Mouse (Mus musculus) cortical plate, adult 2 months (tissue): ENCODE data around the gene Dmrtc1b.
"Not testable (repeated sequence)": the region's sequence is repeated elsewhere in the genome, so short reads cannot be mapped to it uniquely, and the experiment has no call there.

Source experiments
- CTCF ChIP-seq: fragments of 200-500 bp; IDR thresholded peaks from 2 replicates; pipeline ENCODE4 v1.5.1; 2011; ENCODE audit warnings: mild to moderate bottlenecking, control low read depth, low read length; ENCODE audit not compliant: insufficient read depth; ENCODE audit errors: extremely low read depth
- POLR2A ChIP-seq: fragments of 200-500 bp; IDR thresholded peaks from 2 replicates; pipeline ENCODE4 v1.6.1; 2011; ENCODE audit warnings: mild to moderate bottlenecking, low read length, control low read depth; ENCODE audit not compliant: insufficient read depth; ENCODE audit errors: extremely low read depth

DNA sequence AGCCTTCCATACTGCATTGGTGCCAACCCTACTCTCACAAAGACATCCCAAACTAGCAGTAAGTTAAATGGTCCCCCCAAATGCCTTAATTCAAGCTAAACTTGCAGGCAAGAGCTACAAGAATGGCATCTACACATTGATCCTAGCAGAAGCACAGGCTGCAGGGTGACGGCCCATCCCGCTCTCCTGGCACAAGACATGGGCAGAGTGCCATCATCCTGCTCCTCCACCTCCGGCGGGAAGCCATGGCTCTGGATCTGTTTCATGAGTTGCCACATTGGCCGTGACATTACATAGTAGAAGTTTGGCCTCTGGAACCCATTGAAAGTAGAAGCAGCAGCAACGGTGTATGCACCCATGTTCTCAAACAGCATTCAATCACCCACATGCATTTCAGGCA is 16.6 kb downstream of the Dmrtc1b start:
- not testable (repeated sequence) for TF ChIP-seq POLR2A, CTCF
